Mouse (Mus musculus) kidney, adult 2 months (tissue): ENCODE data around the gene Fxyd2. TPM values are rescaled to one million over a fixed set of nuclear protein-coding genes. Genes with fewer than 3 reads are reported as not detected.

ENCODE experiments used
- DNase-seq: peaks from one replicate; pipeline ENCODE4 v3.0.0; 2021
- H3K27ac ChIP-seq: fragments of 200-500 bp; 2 replicates; pipeline ENCODE4 v1.5.1; 2012; ENCODE audit warnings: low read depth, low read length, control low read depth, inconsistent platforms; ENCODE audit not compliant: insufficient read depth
- H3K27me3 ChIP-seq: fragments of 200-500 bp; replicated peaks from 2 replicates; pipeline ENCODE4 v1.6.1; 2012; ENCODE audit warnings: mild to moderate bottlenecking, moderate library complexity, low read length, inconsistent platforms; ENCODE audit not compliant: control insufficient read depth, insufficient read depth
- H3K36me3 ChIP-seq: fragments of 200-500 bp; 2 replicates; pipeline ENCODE4 v1.6.1; 2012; ENCODE audit warnings: mild to moderate bottlenecking, moderate library complexity, low read length, inconsistent platforms; ENCODE audit not compliant: control insufficient read depth, insufficient read depth
- H3K4me1 ChIP-seq: fragments of 200-500 bp; 2 replicates; pipeline ENCODE4 v1.6.1; 2011; ENCODE audit warnings: low read length; ENCODE audit not compliant: control insufficient read depth, insufficient read depth
- H3K4me3 ChIP-seq: fragments of 200-500 bp; 2 replicates; pipeline ENCODE4 v1.5.1; 2011; ENCODE audit warnings: mild to moderate bottlenecking, low read depth, low read length, control low read depth; ENCODE audit not compliant: insufficient read depth
- CTCF ChIP-seq: fragments of 200-500 bp; conservative IDR thresholded peaks from 2 replicates; pipeline ENCODE4 v1.5.1; 2011; ENCODE audit warnings: low read depth, mild to moderate bottlenecking, control low read depth, low read length, moderate library complexity, mixed read lengths; ENCODE audit not compliant: insufficient read depth, insufficient read length
- POLR2A ChIP-seq: fragments of 200-500 bp; IDR thresholded peaks from one replicate; pipeline ENCODE4 v1.6.1; 2011; ENCODE audit warnings: low read depth, low read length, control low read depth
- WGBS: fragments of 180-500 bp; shearing (Covaris S2); methylation state at CpG from one replicate; pipeline ENCODE4 v1.1.7; 2018; 5-methylcytosine and 5-hydroxymethylcytosine counted together
- polyA plus RNA-seq: library from polyadenylated mRNA; depleted of rRNA; stranded (reverse); fragments of >200 nt; gene quantifications from 2 replicates; pipeline ENCODE4 v1.2.3, GENCODE M21; 2012; rRNA removed

The Fxyd2 gene
- 8,481 and 8,923 TPM in 2 replicates for polyA plus RNA-seq

DNA sequence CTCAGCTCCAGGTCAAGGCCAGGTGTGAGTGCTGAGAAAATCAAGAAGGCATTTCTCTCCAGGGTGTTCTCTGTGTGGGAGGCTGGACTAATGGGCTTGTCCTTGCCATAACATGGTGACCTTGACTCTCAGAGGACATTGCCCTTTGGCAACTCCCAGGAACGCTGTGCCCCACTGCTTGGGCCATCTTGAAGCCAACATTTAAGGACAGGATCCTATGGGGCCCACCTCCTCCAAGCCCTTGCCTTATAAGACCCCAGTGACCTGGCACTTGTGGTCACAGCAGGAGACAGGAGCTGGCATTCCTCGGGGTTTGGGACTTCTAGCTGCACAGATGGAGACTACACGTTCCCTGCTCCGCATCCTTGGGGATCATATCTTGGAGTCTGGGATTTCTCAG, at the start of gene Fxyd2:
Gene Fxyd2 (plus strand): TSS at position 236 of the 400 bp plus-strand sequence.
- Histone ChIP-seq H3K4me1 (peaks cover 18% of the 10 kb centered on the region), H3K27me3 (no peaks in the 10 kb centered on the region), H3K36me3 (no peaks in the 10 kb centered on the region), H3K4me3 (peak within 1 kb of the TSS; percentile 42), H3K27ac (peak within 1 kb of the TSS; percentile 83)
- TF ChIP-seq POLR2A (peak; percentile 60), CTCF (no peak)
- DNase-seq = peak; percentile 77
- whole genome bisulfite sequencing = 72% methylated on average over 4 of the region's 4 CpGs

DNA sequence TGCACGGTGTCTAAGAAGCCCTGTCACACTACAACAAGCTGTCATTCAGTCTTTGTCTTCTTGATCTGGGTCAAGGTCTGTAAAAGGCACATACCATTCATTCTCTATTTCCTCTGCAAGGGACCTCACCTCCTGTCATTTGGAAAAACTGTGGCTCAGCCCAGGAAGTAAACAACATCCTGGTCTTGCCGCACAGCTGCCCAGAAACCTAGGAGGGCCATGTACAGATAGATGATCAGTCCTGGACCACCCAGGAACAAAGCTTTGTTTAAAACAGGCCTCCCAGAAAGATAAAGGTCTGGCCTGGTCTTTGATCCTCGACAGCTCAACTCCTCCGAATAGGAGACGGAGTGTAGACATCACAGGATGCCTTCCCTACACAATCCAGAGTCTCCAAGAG, 49.6 kb upstream of the Fxyd2 start:
- TF ChIP-seq POLR2A = no peak
- no peak for TF ChIP-seq CTCF
- 41% methylated on average over 5 of the region's 5 CpGs for WGBS
- Histone ChIP-seq H3K4me3 (no peak overlapping the region), H3K27me3 (no peaks in the 10 kb centered on the region), H3K36me3 (no peaks in the 10 kb centered on the region), H3K4me1 (no peaks in the 10 kb centered on the region), H3K27ac (no peak overlapping the region)
- DNase-seq = no peak

DNA sequence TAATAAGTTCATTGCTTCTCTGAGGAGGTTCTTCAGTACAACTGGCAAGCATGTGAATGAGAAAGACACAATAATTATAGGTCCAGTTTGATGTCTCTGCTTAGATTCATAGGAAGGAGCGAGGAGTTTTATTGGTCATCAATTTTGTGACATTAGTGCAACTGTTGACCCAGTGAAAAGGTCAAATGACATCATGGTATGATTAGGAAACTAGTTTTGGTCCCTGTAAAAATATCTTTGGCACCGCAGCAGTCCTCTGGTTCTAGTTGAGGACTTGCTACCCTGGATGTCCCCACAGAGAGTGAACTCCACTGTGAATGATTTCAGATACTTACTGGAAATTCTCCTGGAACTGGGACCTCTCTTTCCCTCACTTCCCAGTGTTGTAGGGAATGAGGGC, 44.3 kb upstream of the Fxyd2 start:
- H3K4me1 ChIP-seq = no peaks in the 10 kb centered on the region
- DNase-seq = no peak
- TF ChIP-seq CTCF (no peak), POLR2A (no peak)
- H3K36me3 ChIP-seq = no peaks in the 10 kb centered on the region
- no peaks in the 10 kb centered on the region for H3K27me3 ChIP-seq
- H3K4me3 ChIP-seq = no peak overlapping the region
- no peak overlapping the region for H3K27ac ChIP-seq
- WGBS = 73% methylated on average over 2 of the region's 2 CpGs

DNA sequence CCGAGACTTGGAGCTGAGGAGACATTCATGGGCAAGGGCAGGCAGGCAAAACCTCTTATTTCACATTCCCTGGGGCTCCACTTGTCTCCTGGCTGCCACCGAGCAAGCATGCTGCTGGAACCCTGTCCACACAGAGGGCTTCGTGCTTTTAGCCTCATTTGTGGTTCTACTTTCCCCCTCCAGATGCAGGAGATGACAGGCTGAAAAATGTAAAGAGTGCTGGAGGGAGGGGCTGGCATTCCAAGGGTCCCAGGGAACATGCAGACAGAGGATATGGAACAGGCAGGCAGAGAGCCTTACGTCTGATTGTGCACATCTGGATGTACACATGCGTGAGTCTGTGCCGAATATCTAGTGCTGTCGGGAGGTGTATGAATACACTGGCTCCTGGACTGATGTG, 41.1 kb upstream of the Fxyd2 start:
- Histone ChIP-seq H3K36me3 (no peaks in the 10 kb centered on the region), H3K27me3 (no peaks in the 10 kb centered on the region), H3K27ac (no peak overlapping the region), H3K4me1 (no peaks in the 10 kb centered on the region), H3K4me3 (no peak overlapping the region)
- 69% methylated on average over 7 of the region's 7 CpGs for WGBS
- no peak for DNase-seq
- TF ChIP-seq CTCF (no peak), POLR2A (no peak)

DNA sequence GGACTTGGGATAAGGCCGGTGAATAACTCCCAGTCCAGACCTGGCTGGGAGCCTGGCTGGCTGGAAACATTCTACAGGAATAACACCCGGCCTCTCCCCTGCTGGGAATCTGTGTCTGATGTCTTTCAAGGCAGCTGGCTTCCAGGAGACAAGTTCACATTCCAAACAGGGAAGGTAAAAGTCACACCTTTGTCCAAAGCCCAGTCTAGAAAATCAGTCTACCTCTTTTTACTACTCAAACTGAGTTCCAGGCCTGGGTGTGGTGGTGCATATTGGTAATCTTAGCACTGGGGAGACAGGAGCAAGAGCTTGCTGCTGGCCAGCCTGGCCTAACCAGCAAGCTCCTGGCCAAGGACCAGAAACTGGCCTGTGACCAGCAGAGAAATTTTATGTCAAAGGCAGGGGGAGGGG, 37.4 kb upstream of the Fxyd2 start:
- Histone ChIP-seq H3K4me3 (no peak overlapping the region), H3K4me1 (no peaks in the 10 kb centered on the region), H3K27ac (no peak overlapping the region), H3K36me3 (no peaks in the 10 kb centered on the region), H3K27me3 (no peaks in the 10 kb centered on the region)
- WGBS = 39% methylated on average over 2 of the region's 2 CpGs
- TF ChIP-seq POLR2A = no peak
- no peak for TF ChIP-seq CTCF
- DNase-seq = no peak

DNA sequence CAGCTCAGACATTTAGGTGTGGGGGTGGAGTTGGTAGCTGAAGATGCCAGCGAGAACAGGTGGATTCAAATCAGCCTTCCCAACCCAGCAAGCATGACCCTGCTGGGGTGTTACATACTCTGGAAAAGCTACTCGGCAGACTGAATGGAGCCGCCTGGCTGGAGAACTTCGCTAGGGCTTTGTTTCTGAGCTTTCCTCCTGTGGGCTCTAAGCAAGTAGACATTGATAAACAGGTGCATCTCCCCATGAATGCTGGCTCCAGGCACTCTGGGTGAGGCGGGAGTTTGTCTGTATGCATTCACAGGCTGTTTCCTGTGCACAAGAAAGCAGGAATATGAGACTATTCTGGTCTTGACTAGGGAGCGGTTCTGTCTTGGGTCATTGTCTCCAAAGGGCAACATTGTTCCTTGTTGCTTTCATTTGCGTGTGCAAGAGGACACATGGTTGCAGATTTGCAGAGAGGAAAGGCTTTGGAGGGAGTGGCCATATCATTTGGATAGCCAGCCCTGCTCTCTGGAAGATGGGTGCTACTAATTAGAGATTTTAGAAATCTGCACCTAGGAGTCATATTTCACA, 35.7 kb upstream of the Fxyd2 start:
- no peaks in the 10 kb centered on the region for H3K4me1 ChIP-seq
- H3K27ac ChIP-seq = no peak overlapping the region
- TF ChIP-seq CTCF = no peak
- no peak for TF ChIP-seq POLR2A
- no peaks in the 10 kb centered on the region for H3K27me3 ChIP-seq
- no peaks in the 10 kb centered on the region for H3K36me3 ChIP-seq
- no peak for DNase-seq
- H3K4me3 ChIP-seq = no peak overlapping the region
- whole genome bisulfite sequencing = 52% methylated on average over 7 of the region's 7 CpGs

DNA sequence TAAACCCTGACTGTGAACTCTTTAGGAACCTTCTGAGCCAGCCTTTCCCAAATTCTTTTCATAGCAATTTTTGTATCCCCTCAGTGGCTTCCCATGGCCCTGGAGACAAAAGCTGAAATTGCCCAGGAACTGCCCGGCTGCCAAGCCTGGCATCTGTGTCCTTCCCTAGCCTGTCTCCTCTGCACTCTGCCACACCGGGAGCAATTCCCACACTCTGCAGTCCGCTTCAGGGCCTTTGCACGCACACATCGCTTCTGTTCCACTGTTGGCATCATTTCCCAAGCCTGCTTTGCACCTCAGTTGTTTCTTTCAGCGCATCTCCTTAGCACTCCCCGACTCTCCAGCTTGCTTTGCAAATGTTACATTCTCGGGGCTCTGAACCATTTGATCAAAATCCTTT, 31.8 kb upstream of the Fxyd2 start:
- DNase-seq = no peak
- Histone ChIP-seq H3K4me1 (no peaks in the 10 kb centered on the region), H3K4me3 (no peak overlapping the region), H3K27me3 (no peaks in the 10 kb centered on the region), H3K27ac (no peak overlapping the region), H3K36me3 (no peaks in the 10 kb centered on the region)
- 50% methylated on average over 8 of the region's 8 CpGs for WGBS
- TF ChIP-seq POLR2A (no peak), CTCF (no peak)

DNA sequence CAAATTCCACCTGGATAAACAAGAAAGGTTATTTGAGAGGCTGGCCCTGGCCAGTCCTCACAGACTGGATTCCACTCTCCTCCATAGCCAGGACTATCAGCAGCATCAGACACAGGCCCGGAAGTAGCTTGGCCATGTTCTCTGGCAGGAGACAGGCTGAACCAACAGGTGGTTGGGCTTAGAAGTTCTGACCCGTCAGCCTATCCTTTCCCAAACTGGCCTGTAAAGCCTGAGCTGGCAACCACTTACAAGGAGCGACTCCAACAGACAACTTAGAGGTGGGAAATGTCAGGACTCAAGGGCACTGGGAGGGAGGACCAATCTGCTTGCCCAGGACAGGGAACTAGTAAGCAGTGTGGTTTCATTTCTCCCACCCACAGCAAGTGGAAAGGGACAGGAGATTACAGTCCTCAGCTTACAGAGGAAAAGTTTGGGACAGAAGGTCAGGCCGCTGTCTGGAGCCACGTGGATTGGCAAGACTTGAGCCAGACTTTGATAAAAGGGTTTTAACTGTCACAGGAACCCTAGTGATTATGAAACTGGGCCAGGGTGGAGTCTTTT, 31.0 kb upstream of the Fxyd2 start:
- peak; percentile 33 for DNase-seq
- Histone ChIP-seq H3K4me3 (no peak overlapping the region), H3K27me3 (no peaks in the 10 kb centered on the region), H3K36me3 (no peaks in the 10 kb centered on the region), H3K4me1 (no peaks in the 10 kb centered on the region), H3K27ac (no peak overlapping the region)
- TF ChIP-seq CTCF = no peak
- no peak for TF ChIP-seq POLR2A
- 60% methylated on average over 5 of the region's 5 CpGs for WGBS
